Mouse (Mus musculus): Measurements from ENCODE around the gene Sult6b1.

DNA sequence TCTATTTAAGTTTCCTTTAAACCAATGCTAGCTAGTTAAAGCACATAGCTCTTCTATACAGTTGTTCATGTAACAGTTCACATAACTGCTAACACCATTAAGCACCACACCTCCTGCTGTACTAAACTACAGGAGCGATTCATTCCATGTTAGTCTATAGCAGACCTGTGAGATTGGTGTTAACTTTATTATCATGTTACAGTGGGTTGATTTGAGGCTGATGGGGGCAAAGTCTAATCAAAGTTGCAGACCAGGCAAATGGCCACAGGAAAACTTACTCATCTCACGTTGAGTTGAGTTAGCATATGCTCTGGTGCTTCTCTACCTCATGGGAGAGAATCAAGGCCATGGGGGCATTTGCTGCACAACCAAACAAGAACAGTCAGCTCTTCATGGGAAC is 2.6 kb upstream of the Sult6b1 start:
- TF ChIP-seq CTCF (IDR thresholded peaks at IDR 0.05; ENCODE audit: borderline replicate concordance, control insufficient read depth, extremely low read depth, insufficient read depth, low read length, poor library complexity) (no peak), POLR2A (IDR thresholded peaks at IDR 0.05; ENCODE audit: control insufficient read depth, extremely low read depth, insufficient read depth, low read length, poor library complexity) (no peak)

Data from thymus, adult 2 months (tissue).